Mouse (Mus musculus) heart, embryonic 14.5 days (tissue): ENCODE data around the gene Naa40. TPM values are rescaled to one million over a fixed set of nuclear protein-coding genes. Genes with fewer than 3 reads are reported as not detected.
A peak's percentile ranks its signal among the peaks of the same experiment; 100 is the strongest.

ENCODE experiments used
- ATAC-seq: fragments of 200-750 bp; cut with Nextera tagmentation; 2 replicates; pipeline ENCODE4 v1.8.0; 2017; ENCODE audit warnings: low read depth, moderate TSS enrichment; ENCODE audit not compliant: insufficient number of reproducible peaks, insufficient read depth, low FRiP score
- H3K27ac ChIP-seq, 2 experiments: fragments of 200-500 bp in 1 of 2; fragments of 300-500 bp in 1 of 2; sonication (generic) in 1 of 2; replicated peaks in 1 of 2; 2 replicates each; pipeline ENCODE4 v1.5.1; 2012 to 2014; ENCODE audit warnings: low read depth in 2 of 2, low read length in 2 of 2, control low read depth in 1 of 2, mild to moderate bottlenecking in 1 of 2, mixed read lengths in 1 of 2; ENCODE audit not compliant: control insufficient read depth in 1 of 2, insufficient read depth in 1 of 2
- H3K27me3 ChIP-seq: fragments of 300-500 bp; sonication (generic); 2 replicates; pipeline ENCODE4 v1.6.1; 2014; ENCODE audit warnings: mild to moderate bottlenecking, low read length, control low read depth; ENCODE audit not compliant: control insufficient read depth, insufficient read depth
- H3K36me3 ChIP-seq: fragments of 300-500 bp; sonication (generic); 2 replicates; pipeline ENCODE4 v1.6.1; 2014; ENCODE audit warnings: mild to moderate bottlenecking, control low read depth, low read length, mixed read lengths; ENCODE audit not compliant: control insufficient read depth, insufficient read depth
- H3K4me1 ChIP-seq, 2 experiments: fragments of 200-500 bp in 1 of 2; fragments of 300-500 bp in 1 of 2; sonication (generic) in 1 of 2; 2 replicates each; pipeline ENCODE4 v1.6.1; 2012 to 2014; ENCODE audit warnings: low read length in 2 of 2, control low read depth in 1 of 2, mixed read lengths in 1 of 2; ENCODE audit not compliant: control insufficient read depth in 2 of 2, insufficient read depth in 2 of 2
- H3K4me2 ChIP-seq: fragments of 300-500 bp; sonication (generic); 2 replicates; pipeline ENCODE4 v1.6.1; 2014; ENCODE audit warnings: mild to moderate bottlenecking, low read length
- H3K4me3 ChIP-seq, 2 experiments: fragments of 200-500 bp in 1 of 2; fragments of 300-500 bp in 1 of 2; sonication (generic) in 1 of 2; 2 replicates each; pipeline ENCODE4 v1.5.1; 2012 to 2014; ENCODE audit warnings: low read length in 2 of 2, mild to moderate bottlenecking in 2 of 2, control low read depth in 1 of 2, low read depth in 1 of 2, moderate library complexity in 1 of 2; ENCODE audit not compliant: control insufficient read depth in 1 of 2, insufficient read depth in 1 of 2
- H3K9ac ChIP-seq: fragments of 300-500 bp; sonication (generic); 2 replicates; pipeline ENCODE4 v1.6.1; 2014; ENCODE audit warnings: mild to moderate bottlenecking, low read length
- H3K9me3 ChIP-seq: fragments of 300-500 bp; sonication (generic); 2 replicates; pipeline ENCODE4 v1.6.1; 2016; ENCODE audit warnings: low read length, control low read depth; ENCODE audit not compliant: control insufficient read depth
- WGBS: fragments of 180-500 bp; shearing (Covaris S2); extraction: QIAGEN DNeasy Blood & Tissue Kit; methylation state at CpG from one replicate; pipeline ENCODE4 v1.1.7; 2014; 5-methylcytosine and 5-hydroxymethylcytosine counted together
- polyA plus RNA-seq: library from polyadenylated mRNA; unstranded; fragments of >200 nt; fragmentation: Nextera tagmentation; extraction: Ambion mirVana; gene quantifications from 2 replicates; pipeline ENCODE4 v1.2.1, GENCODE M21; 2014

Gene Naa40
- polyA plus RNA-seq, 1 experiment from 2014 or later: 55.9 TPM

DNA sequence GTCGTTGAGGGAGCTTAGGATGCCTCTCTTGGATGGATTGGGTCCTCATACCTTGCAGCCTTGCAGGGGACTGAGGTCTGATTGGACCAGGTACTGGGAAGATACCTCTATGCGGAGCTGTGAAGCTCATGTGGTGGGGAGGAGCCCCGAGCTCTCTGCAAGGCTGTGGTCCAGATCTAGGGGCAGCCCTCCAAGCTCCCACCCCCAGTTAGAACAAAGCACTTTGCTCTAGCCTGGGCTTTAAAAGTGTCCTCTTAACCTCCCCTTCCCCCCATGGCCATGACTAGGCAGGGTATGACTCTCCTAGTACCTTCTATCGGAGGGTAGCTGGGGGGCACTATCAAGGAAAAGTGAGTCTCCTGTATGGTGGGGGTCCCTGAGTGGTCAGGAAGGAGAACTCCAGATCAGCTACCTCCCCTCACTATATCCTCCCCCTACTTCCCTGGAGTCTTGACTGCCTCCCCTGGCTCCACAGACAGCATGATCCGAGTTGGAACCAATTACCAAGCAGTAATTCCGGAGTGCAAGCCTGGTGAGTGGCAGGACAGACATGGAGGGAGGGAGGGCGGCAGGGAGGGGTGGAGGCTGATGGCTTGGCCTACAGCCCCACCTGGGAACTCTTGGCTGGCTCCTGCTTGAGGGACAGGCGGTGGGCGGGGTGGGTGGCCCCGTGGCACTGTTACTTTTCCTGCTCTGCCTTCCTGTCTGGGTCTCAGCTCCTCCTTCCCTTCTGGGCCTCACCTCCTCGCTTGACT is 28.5 kb upstream of the Naa40 start:
- H3K27ac ChIP-seq: peak overlapping the region in 1 of 2 experiments; percentile 95; a peak in 2 of 4 replicates
- H3K4me1 ChIP-seq: peaks cover 35 to 45% of the 10 kb centered on the region in 2 experiments
- peaks cover 47% of the 10 kb centered on the region for H3K36me3 ChIP-seq
- ATAC-seq: no peak
- H3K9me3 ChIP-seq: no peaks in the 10 kb centered on the region
- WGBS: 10% methylated on average over 11 of the region's 11 CpGs
- H3K9ac ChIP-seq: peak overlapping the region; percentile 91
- peak overlapping the region; percentile 76 to 85 for H3K4me3 ChIP-seq
- H3K4me2 ChIP-seq: peak overlapping the region; percentile 93
- no peaks in the 10 kb centered on the region for H3K27me3 ChIP-seq

DNA sequence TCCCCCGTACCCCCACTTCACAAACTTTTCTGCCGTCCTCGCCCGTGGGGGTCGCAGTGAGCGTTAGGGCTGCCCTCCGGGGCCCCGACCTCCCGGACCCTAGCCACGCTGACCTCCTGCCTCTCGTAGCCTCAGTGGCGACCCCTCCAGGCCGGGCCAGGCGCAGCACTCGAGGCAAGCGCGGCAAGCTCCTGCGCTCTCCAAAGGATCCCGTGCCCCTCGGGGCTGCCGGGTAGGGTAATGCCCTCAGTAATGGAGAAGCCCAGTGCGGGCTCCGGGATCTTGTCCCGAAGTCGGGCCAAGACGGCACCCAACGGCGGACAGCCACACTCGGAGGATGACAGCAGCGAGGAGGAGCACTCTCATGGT is 27.7 kb upstream of the Naa40 start:
- under 1% methylated on average over 30 of the region's 30 CpGs for WGBS
- peaks cover 40% of the 10 kb centered on the region for H3K36me3 ChIP-seq
- H3K4me2 ChIP-seq: peak overlapping the region; percentile 93
- H3K9ac ChIP-seq: peak overlapping the region; percentile 91
- H3K9me3 ChIP-seq: no peaks in the 10 kb centered on the region
- peak overlapping the region; percentile 76 to 85 for H3K4me3 ChIP-seq
- no peak for ATAC-seq
- H3K27me3 ChIP-seq: no peaks in the 10 kb centered on the region
- peaks cover 38 to 50% of the 10 kb centered on the region in 2 experiments for H3K4me1 ChIP-seq
- peak overlapping the region; percentile 78 to 95 for H3K27ac ChIP-seq

DNA sequence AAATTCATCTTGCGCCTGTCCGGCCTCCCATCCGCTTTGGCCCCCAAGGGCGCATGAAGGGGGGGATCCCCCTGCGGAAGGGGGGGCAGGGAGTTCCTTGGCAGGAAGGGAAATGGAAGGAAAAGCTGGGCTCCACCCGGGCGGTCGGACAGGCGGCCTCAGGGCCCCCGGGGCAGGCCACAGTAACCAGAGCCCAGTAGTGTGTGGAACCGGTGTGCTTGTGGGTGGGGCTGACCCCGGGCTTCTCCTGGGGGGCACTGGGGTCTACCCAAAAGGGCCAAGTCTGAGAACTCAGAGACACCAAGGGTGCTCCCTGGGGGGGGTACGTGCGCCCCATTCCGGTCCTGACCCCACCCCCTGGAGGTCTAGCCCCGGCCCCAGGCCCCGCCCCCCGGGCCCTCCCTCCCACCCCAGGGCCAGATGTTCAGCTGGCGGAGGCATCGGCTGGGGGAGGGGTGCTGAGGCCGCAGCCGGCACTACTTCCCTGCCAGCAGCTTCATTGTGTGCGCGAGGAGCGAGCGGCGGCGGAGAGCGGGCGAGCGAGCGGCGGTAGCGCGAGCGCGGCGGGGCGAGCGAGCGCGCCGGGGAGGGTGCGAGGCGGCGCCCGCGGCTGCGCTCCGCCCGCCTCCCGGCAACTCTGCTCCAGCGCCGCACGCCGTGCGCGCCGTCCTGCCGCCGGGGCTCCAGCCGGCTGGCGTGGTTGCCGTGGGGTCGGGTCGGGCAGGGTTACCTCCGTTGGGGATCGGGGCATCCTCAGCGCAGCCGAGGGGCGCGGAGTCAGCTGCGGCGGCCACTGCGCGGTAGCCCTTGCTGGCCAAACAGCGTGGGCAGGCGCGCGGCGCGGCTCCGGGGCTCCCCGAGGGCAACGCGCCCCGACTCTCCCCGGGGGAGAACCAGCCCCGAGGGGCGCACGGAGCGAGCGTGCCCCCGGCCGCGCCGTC is 27.1 kb upstream of the Naa40 start:
- H3K9ac ChIP-seq: peak overlapping the region; percentile 91
- under 1% methylated on average over 78 of the region's 97 CpGs for WGBS
- peaks cover 33% of the 10 kb centered on the region for H3K36me3 ChIP-seq
- no peaks in the 10 kb centered on the region for H3K9me3 ChIP-seq
- H3K4me1 ChIP-seq: peaks cover 38 to 50% of the 10 kb centered on the region in 2 experiments
- peak overlapping the region; percentile 89 to 95 for H3K27ac ChIP-seq
- ATAC-seq: peak; percentile 37
- no peaks in the 10 kb centered on the region for H3K27me3 ChIP-seq
- H3K4me3 ChIP-seq: peak overlapping the region; percentile 76 to 85
- H3K4me2 ChIP-seq: peak overlapping the region; percentile 93

DNA sequence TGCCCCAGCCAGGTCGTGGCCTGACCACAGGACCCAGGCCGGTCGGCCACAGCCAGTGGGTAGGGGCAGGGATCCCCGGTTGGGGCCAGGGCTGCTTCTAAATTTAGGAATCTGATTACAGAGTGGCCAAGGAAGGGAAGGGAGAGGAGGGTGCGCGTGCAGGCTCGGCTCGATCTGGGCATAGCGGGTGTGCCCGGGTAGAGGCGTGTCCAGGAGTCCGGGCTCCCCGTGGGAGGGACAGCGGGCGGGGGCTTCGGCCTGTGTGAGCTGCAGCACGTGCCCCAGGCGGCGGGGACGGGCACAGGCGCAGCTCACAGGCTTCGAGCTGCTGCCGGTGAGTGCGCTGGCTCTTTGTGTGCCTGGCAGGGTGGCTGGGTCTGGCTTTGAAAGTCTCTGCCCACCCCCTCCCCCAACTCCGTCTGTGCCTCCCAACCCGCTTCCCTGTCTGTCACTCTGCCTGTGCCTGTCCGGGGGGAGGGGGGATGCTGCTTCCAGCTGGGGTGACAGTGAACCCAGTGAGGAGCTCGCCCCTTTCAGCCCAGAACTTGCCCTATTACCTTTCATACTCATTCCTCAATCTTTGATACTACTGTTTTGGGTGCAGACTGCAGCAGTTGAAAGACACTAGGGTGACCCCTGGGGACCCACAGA is 26.2 kb upstream of the Naa40 start, which contains the start of gene Rcor2:
Gene Rcor2 (plus strand): TSS at position 235 of the 651 bp plus-strand sequence.
- peaks cover 38 to 50% of the 10 kb centered on the region in 2 experiments for H3K4me1 ChIP-seq
- peak within 1 kb of the TSS; percentile 76 to 85 for H3K4me3 ChIP-seq
- ATAC-seq: peak; percentile 72
- peak within 1 kb of the TSS; percentile 93 for H3K4me2 ChIP-seq
- H3K27me3 ChIP-seq: no peaks in the 10 kb centered on the region
- under 1% methylated on average over 26 of the region's 28 CpGs for WGBS
- H3K36me3 ChIP-seq: peaks cover 25% of the 10 kb centered on the region
- H3K9ac ChIP-seq: peak within 1 kb of the TSS; percentile 91
- peak within 1 kb of the TSS; percentile 89 to 95 for H3K27ac ChIP-seq
- peaks cover 4% of the 10 kb centered on the region; the same call in 1 of the 2 replicates for H3K9me3 ChIP-seq

DNA sequence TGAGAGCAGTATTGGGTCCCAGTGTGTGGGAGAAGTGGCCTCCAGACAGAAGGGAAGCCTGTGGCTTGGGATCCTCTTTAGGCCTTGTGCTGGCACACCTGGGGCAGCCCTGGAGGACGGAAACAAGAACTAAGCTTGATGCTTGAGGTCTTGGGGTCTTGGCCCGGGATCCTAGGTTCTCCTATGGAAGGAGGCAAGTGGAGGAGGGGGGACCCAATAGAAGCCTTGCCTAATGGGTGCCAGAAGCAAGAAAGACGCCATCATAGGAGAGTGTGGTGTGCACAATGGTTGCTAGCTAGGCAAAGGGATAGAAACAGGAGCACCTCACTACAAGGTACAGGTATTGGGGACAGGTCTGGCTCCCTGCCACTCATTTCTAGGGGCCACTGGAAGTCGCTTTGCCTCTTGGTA is 25.4 kb upstream of the Naa40 start:
- Histone ChIP-seq H3K9me3 (peaks cover 4% of the 10 kb centered on the region; the same call in 1 of the 2 replicates), H3K9ac (peak overlapping the region; percentile 91), H3K4me2 (peak overlapping the region; percentile 93), H3K27ac (peak overlapping the region; percentile 89 to 95), H3K4me1 (peaks cover 38 to 50% of the 10 kb centered on the region in 2 experiments), H3K36me3 (peaks cover 17% of the 10 kb centered on the region), H3K27me3 (no peaks in the 10 kb centered on the region), H3K4me3 (no peak overlapping the region)
- WGBS: 53% methylated on average over 4 of the region's 4 CpGs
- ATAC-seq: no peak

DNA sequence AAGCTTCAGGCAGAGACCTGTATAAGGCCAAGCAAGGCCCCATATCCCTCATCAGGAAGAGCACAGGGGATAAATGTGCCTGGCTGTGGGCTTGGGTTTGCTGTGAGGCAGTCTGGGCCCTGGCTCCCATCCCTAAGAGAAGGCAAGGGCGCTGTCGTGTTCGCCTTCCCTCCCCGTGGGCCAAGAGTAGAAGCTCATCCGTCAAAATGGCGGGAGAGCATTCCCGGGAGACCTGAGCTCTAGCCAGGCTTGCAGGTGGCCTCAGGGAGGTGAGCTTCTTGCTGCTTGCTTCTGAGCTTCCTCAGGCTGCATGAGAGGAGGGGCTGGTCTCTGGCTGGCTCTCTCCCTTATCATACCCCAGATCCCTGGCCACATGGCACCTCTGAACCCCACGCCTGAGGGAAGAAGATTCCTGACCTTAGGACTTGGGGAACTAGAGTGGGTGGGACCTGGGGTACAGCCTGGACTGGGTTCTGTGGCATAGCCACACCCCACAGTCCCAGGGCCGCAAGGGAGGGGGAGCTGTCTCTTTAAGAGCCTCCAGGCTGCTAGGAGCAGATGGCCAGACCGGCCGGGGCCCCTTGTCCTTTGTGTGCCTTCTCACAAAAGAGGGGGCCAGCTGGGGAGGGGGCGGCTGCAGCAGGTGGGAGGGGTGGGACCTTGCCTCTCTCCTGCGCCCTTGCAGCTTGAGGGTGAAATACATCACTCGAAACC is 24.7 kb upstream of the Naa40 start:
- peaks cover 38 to 50% of the 10 kb centered on the region in 2 experiments for H3K4me1 ChIP-seq
- peaks cover 9% of the 10 kb centered on the region for H3K36me3 ChIP-seq
- H3K27me3 ChIP-seq: no peaks in the 10 kb centered on the region
- H3K9ac ChIP-seq: peak overlapping the region; percentile 91
- WGBS: 22% methylated on average over 14 of the region's 14 CpGs
- no peak overlapping the region; a peak in 1 of 4 replicates for H3K4me3 ChIP-seq
- no peak for ATAC-seq
- H3K9me3 ChIP-seq: peaks cover 4% of the 10 kb centered on the region; the same call in 1 of the 2 replicates
- peak overlapping the region; percentile 47 for H3K4me2 ChIP-seq
- H3K27ac ChIP-seq: peak overlapping the region; percentile 85 to 95
